In the genomic region with DNA sequence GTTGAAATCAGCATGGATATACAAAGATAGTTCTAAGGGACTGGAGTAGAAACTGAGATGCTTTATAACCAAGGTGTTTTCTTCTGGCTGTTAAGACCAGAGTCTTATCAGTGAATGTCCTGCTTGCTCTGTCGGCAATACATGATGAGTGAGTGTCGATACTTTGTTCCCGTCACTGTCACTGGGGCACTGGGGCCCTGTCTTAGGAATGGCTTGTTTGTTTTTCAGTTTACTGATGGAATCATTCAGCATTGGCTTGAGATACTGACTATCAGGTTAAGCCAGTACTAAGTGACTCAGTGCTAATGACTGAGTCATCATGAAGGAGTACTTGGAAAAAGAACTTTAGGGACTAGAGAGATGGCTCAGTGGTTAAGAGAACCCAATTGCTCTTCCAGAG, we compare ENCODE assay signal across 21 mouse cellular contexts. TPM values are rescaled to one million over a fixed set of nuclear protein-coding genes. Genes with fewer than 3 reads are reported as not detected.
DNase-seq lines count a peak whose midpoint lies in the region; ATAC-seq lines count a peak whose summit lies in the region.
"Had no signal": no experiment of that assay in that cellular context is flagged by ENCODE, and none has a peak within 500 bp of the region (broad histone marks: within the 10 kb centered on the region; RNA-seq: fewer than 3 reads in every experiment).

No protein-coding gene starts in this region.

- H3K9ac ChIP-seq in heart, embryonic 12.5 days, result no peak overlapping the region
- H3K9ac ChIP-seq in liver, embryonic 12.5 days, result no peak overlapping the region; the same call in 1 of the 2 replicates
- H3K9ac ChIP-seq: embryonic facial prominence, embryonic 12.5 days; heart, embryonic 15.5 days; kidney, embryonic 15.5 days; midbrain, embryonic 12.5 days; neural tube, embryonic 13.5 days had no signal

- H3K27ac ChIP-seq in heart, embryonic 12.5 days (ENCODE audit: poor library complexity, severe bottlenecking), result no peak overlapping the region
- H3K27ac ChIP-seq in liver, embryonic 12.5 days, result peak overlapping the region; percentile 80
- H3K27ac ChIP-seq: embryonic facial prominence, embryonic 12.5 days; heart, embryonic 15.5 days; kidney, embryonic 15.5 days; macrophage; midbrain, embryonic 12.5 days; neural tube, embryonic 13.5 days had no signal

- H3K27me3 ChIP-seq in heart, embryonic 12.5 days (replicated peaks), result no peaks in the 10 kb centered on the region
- H3K27me3 ChIP-seq in liver, embryonic 12.5 days (replicated peaks), result no peaks in the 10 kb centered on the region
- H3K27me3 ChIP-seq: CH12.LX; embryonic facial prominence, embryonic 12.5 days; heart, embryonic 15.5 days; kidney, embryonic 15.5 days; midbrain, embryonic 12.5 days; neural tube, embryonic 13.5 days had no signal

- no peak overlapping the region for H3K4me2 ChIP-seq in heart, embryonic 12.5 days
- H3K4me2 ChIP-seq in liver, embryonic 12.5 days, result peak overlapping the region; percentile 42
- H3K4me2 ChIP-seq: embryonic facial prominence, embryonic 12.5 days; heart, embryonic 15.5 days; kidney, embryonic 15.5 days; midbrain, embryonic 12.5 days; neural tube, embryonic 13.5 days had no signal

- WGBS in heart, embryonic 12.5 days, result 34% methylated on average over 3 of the region's 3 CpGs
- 9% methylated on average over 3 of the region's 3 CpGs for WGBS in liver, embryonic 12.5 days (ENCODE audit: insufficient replicate concordance)

- H3K4me3 ChIP-seq in heart, embryonic 12.5 days, result no peak overlapping the region
- no peak overlapping the region for H3K4me3 ChIP-seq in liver, embryonic 12.5 days
- H3K4me3 ChIP-seq: embryonic facial prominence, embryonic 12.5 days; heart, embryonic 15.5 days; kidney, embryonic 15.5 days; midbrain, embryonic 12.5 days; neural tube, embryonic 13.5 days had no signal

- no peaks in the 10 kb centered on the region for H3K9me3 ChIP-seq in heart, embryonic 12.5 days (replicated peaks)
- no peaks in the 10 kb centered on the region for H3K9me3 ChIP-seq in liver, embryonic 12.5 days (replicated peaks)
- H3K9me3 ChIP-seq: embryonic facial prominence, embryonic 12.5 days; heart, embryonic 15.5 days; kidney, embryonic 15.5 days; midbrain, embryonic 12.5 days; neural tube, embryonic 13.5 days had no signal

- no peak for DNase-seq in heart, postnatal 4 days
- DNase-seq in c-Kit-positive CD71-negative TER-119-negative erythroid progenitor cells, embryonic 14.5 days (ENCODE audit: low read depth), result peak; percentile 22
- no peak for DNase-seq in thymus, postnatal 10 days (ENCODE audit: low spot score in 2 of 2)
- no peak for DNase-seq in frontal cortex, postnatal 14 days (ENCODE audit: low spot score in 2 of 2)
- no peak for DNase-seq in testis, postnatal 10 days (ENCODE audit: low spot score)
- DNase-seq: cerebellum, adult 9-11 months; heart, adult 18-20 months; right cerebral cortex, adult 18-20 months; thymus, adult 18-20 months had no signal

- peaks cover 29% of the 10 kb centered on the region for H3K36me3 ChIP-seq in heart, embryonic 12.5 days
- H3K36me3 ChIP-seq in liver, embryonic 12.5 days, result peaks cover 55% of the 10 kb centered on the region

- no peaks in the 10 kb centered on the region for H3K4me1 ChIP-seq in heart, embryonic 12.5 days (replicated peaks)
- peaks cover 64% of the 10 kb centered on the region for H3K4me1 ChIP-seq in liver, embryonic 12.5 days
- H3K4me1 ChIP-seq: embryonic facial prominence, embryonic 12.5 days; heart, embryonic 15.5 days; kidney, embryonic 15.5 days; midbrain, embryonic 12.5 days; neural tube, embryonic 13.5 days had no signal

- peak; percentile 77 for ATAC-seq in heart, embryonic 12.5 days (ENCODE audit: insufficient number of reproducible peaks, low FRiP score)
- peak; percentile 98 for ATAC-seq in liver, embryonic 12.5 days
- ATAC-seq in megakaryocyte-erythroid progenitor cell, adult 5-6 weeks (replicated peaks; ENCODE audit: low FRiP score, low TSS enrichment, poor library complexity, severe bottlenecking), result peak; percentile 94
- ATAC-seq: hindbrain, embryonic 16.5 days; intestine, postnatal 0 days had no signal

RNA-seq across cellular contexts. Expression of a gene that starts 10.1 kb away (rescaled TPM):
- polyA plus RNA-seq in heart, embryonic 12.5 days (2016; fragmentation: Nextera tagmentation; extraction: Ambion mirVana), result 11.7 and 14.7 TPM in 2 replicates
- total RNA-seq in heart, postnatal 4 days (2021), result 10 to 100 TPM; 27.5 to 29.5 TPM
- 9.2 and 10.1 TPM in 2 replicates for polyA plus RNA-seq in liver, embryonic 12.5 days (2016; fragmentation: Nextera tagmentation; extraction: Ambion mirVana)
- 57.8 and 58.2 TPM in 2 replicates for total RNA-seq in megakaryocyte-erythroid progenitor cell, adult 5-6 weeks (2014; fragmentation: Nextera tagmentation)
- total RNA-seq in megakaryocyte-erythroid progenitor cell, adult 5-6 weeks (2017), result 15.6 and 26.8 TPM in 2 replicates
